Mouse (Mus musculus): Measurements from ENCODE around the gene Unc5b. TPM values are rescaled to one million over a fixed set of nuclear protein-coding genes. Genes with fewer than 3 reads are reported as not detected.
"Not testable (repeated sequence)": the region's sequence is repeated elsewhere in the genome, so short reads cannot be mapped to it uniquely, and the experiment has no call there.

Unc5b gene
- polyA plus RNA-seq, 1 experiment from 2014 or later: 1.3 TPM

GRCm38 (mm10) chr10:60742942-60743341 is 88.4 kb downstream of the Unc5b start:
- Histone ChIP-seq H3K27me3 (replicated peaks) (no peaks in the 10 kb centered on the region), H3K4me1 (no peaks in the 10 kb centered on the region), H3K4me3 (no peak overlapping the region), H3K27ac (no peak overlapping the region), H3K9ac (no peak overlapping the region), H3K36me3 (0 out of 2 replicates have a peak, but pooled peaks cover 3% of the 10 kb centered on the region), H3K4me2 (no peak overlapping the region), H3K9me3 (replicated peaks) (no peaks in the 10 kb centered on the region)
- no peak for ATAC-seq
- WGBS (ENCODE audit: insufficient replicate concordance): 73% methylated on average over 6 of the region's 6 CpGs

GRCm38 (mm10) chr10:60742296-60742695 is 89.1 kb downstream of the Unc5b start:
- 54% methylated on average over 1 of the region's 1 CpGs for WGBS (ENCODE audit: insufficient replicate concordance)
- not testable (repeated sequence) for H3K36me3 ChIP-seq; H3K9me3 ChIP-seq (replicated peaks); H3K9ac ChIP-seq; H3K4me1 ChIP-seq; H3K4me2 ChIP-seq; H3K27me3 ChIP-seq (replicated peaks); H3K4me3 ChIP-seq; H3K27ac ChIP-seq; ATAC-seq

- Histone ChIP-seq H3K4me1 (no peaks in the 10 kb centered on the region), H3K9ac (no peak overlapping the region), H3K4me3 (no peak overlapping the region), H3K36me3 (0 out of 2 replicates have a peak, but pooled peaks cover 3% of the 10 kb centered on the region), H3K27me3 (replicated peaks) (no peaks in the 10 kb centered on the region), H3K9me3 (replicated peaks) (no peaks in the 10 kb centered on the region), H3K27ac (no peak overlapping the region), H3K4me2 (no peak overlapping the region)
- WGBS (ENCODE audit: insufficient replicate concordance): 58% methylated on average over 7 of the region's 7 CpGs
- ATAC-seq: no peak
Observed at GRCm38 (mm10) chr10:60741435-60741834, 89.9 kb downstream of the Unc5b start.

- Histone ChIP-seq H3K36me3 (0 out of 2 replicates have a peak, but pooled peaks cover 3% of the 10 kb centered on the region), H3K4me3 (no peak overlapping the region), H3K9me3 (replicated peaks) (no peaks in the 10 kb centered on the region), H3K9ac (no peak overlapping the region), H3K4me2 (no peak overlapping the region), H3K27me3 (replicated peaks) (no peaks in the 10 kb centered on the region), H3K4me1 (no peaks in the 10 kb centered on the region), H3K27ac (no peak overlapping the region)
- WGBS (ENCODE audit: insufficient replicate concordance): 48% methylated on average over 4 of the region's 4 CpGs
- no peak for ATAC-seq
Observed at GRCm38 (mm10) chr10:60739619-60740363, 91.6 kb downstream of the Unc5b start.

GRCm38 (mm10) chr10:60737886-60738640 is 93.3 kb downstream of the Unc5b start:
- 48% methylated on average over 8 of the region's 9 CpGs for WGBS (ENCODE audit: insufficient replicate concordance)
- H3K27ac ChIP-seq: no peak overlapping the region
- H3K4me1 ChIP-seq: no peaks in the 10 kb centered on the region
- H3K9ac ChIP-seq: no peak overlapping the region
- no peaks in the 10 kb centered on the region for H3K9me3 ChIP-seq (replicated peaks)
- H3K4me2 ChIP-seq: no peak overlapping the region
- H3K27me3 ChIP-seq (replicated peaks): no peaks in the 10 kb centered on the region
- no peak for ATAC-seq
- H3K36me3 ChIP-seq: 0 out of 2 replicates have a peak, but pooled peaks cover 3% of the 10 kb centered on the region
- no peak overlapping the region for H3K4me3 ChIP-seq

- no peaks in the 10 kb centered on the region for H3K4me1 ChIP-seq
- ATAC-seq: no peak
- H3K36me3 ChIP-seq: 0 out of 2 replicates have a peak, but pooled peaks cover 3% of the 10 kb centered on the region
- no peaks in the 10 kb centered on the region for H3K9me3 ChIP-seq (replicated peaks)
- H3K4me2 ChIP-seq: no peak overlapping the region
- no peak overlapping the region for H3K4me3 ChIP-seq
- no peaks in the 10 kb centered on the region for H3K27me3 ChIP-seq (replicated peaks)
- WGBS (ENCODE audit: insufficient replicate concordance): 71% methylated on average over 11 of the region's 11 CpGs
- H3K9ac ChIP-seq: no peak overlapping the region
- no peak overlapping the region for H3K27ac ChIP-seq
Observed at GRCm38 (mm10) chr10:60737169-60737728, 94.1 kb downstream of the Unc5b start.

- 90% methylated on average over 1 of the region's 1 CpGs for WGBS (ENCODE audit: insufficient replicate concordance)
- no peaks in the 10 kb centered on the region for H3K27me3 ChIP-seq (replicated peaks)
- no peak overlapping the region for H3K9ac ChIP-seq
- H3K4me3 ChIP-seq: no peak overlapping the region
- H3K4me1 ChIP-seq: no peaks in the 10 kb centered on the region
- H3K36me3 ChIP-seq: no peaks in the 10 kb centered on the region
- no peaks in the 10 kb centered on the region for H3K9me3 ChIP-seq (replicated peaks)
- no peak overlapping the region for H3K27ac ChIP-seq
- no peak for ATAC-seq
- H3K4me2 ChIP-seq: no peak overlapping the region
Observed at GRCm38 (mm10) chr10:60735737-60736136, 95.6 kb downstream of the Unc5b start.

- no peak for ATAC-seq
- no peaks in the 10 kb centered on the region for H3K9me3 ChIP-seq (replicated peaks)
- no peak overlapping the region for H3K9ac ChIP-seq
- H3K36me3 ChIP-seq: no peaks in the 10 kb centered on the region
- WGBS (ENCODE audit: insufficient replicate concordance): 63% methylated on average over 8 of the region's 8 CpGs
- H3K27me3 ChIP-seq (replicated peaks): no peaks in the 10 kb centered on the region
- H3K27ac ChIP-seq: no peak overlapping the region
- H3K4me2 ChIP-seq: no peak overlapping the region
- no peak overlapping the region for H3K4me3 ChIP-seq
- H3K4me1 ChIP-seq: peaks cover 10% of the 10 kb centered on the region; the same call in 1 of the 2 replicates
Observed at GRCm38 (mm10) chr10:60733471-60733870, 97.9 kb downstream of the Unc5b start.

GRCm38 (mm10) chr10:60732397-60732861 is 99.0 kb downstream of the Unc5b start:
- WGBS (ENCODE audit: insufficient replicate concordance): 46% methylated on average over 2 of the region's 2 CpGs
- no peak for ATAC-seq

GRCm38 (mm10) chr10:60731742-60732141 is 99.6 kb downstream of the Unc5b start:
- no peak overlapping the region for H3K4me3 ChIP-seq
- H3K27me3 ChIP-seq (replicated peaks): no peaks in the 10 kb centered on the region
- no peaks in the 10 kb centered on the region for H3K36me3 ChIP-seq
- peaks cover 16% of the 10 kb centered on the region; the same call in 1 of the 2 replicates for H3K4me1 ChIP-seq
- H3K27ac ChIP-seq: no peak overlapping the region
- H3K9me3 ChIP-seq (replicated peaks): no peaks in the 10 kb centered on the region
- WGBS (ENCODE audit: insufficient replicate concordance): 38% methylated on average over 5 of the region's 5 CpGs
- no peak overlapping the region for H3K4me2 ChIP-seq
- no peak for ATAC-seq
- H3K9ac ChIP-seq: no peak overlapping the region

More at GRCm38 (mm10) chr10:60732397-60732861, 99.0 kb downstream of the Unc5b start:
- H3K27ac ChIP-seq: no peak overlapping the region
- H3K27me3 ChIP-seq (replicated peaks): no peaks in the 10 kb centered on the region
- no peak overlapping the region for H3K4me2 ChIP-seq
- H3K36me3 ChIP-seq: no peaks in the 10 kb centered on the region
- no peak overlapping the region for H3K4me3 ChIP-seq
- H3K9me3 ChIP-seq (replicated peaks): no peaks in the 10 kb centered on the region
- peaks cover 10% of the 10 kb centered on the region; the same call in 1 of the 2 replicates for H3K4me1 ChIP-seq
- H3K9ac ChIP-seq: no peak overlapping the region

- no peaks in the 10 kb centered on the region for H3K27me3 ChIP-seq (replicated peaks)
- H3K4me1 ChIP-seq: peaks cover 16% of the 10 kb centered on the region; the same call in 1 of the 2 replicates
- no peak overlapping the region for H3K9ac ChIP-seq
- H3K36me3 ChIP-seq: no peaks in the 10 kb centered on the region
- 53% methylated on average over 4 of the region's 5 CpGs for WGBS (ENCODE audit: insufficient replicate concordance)
- H3K4me3 ChIP-seq: no peak overlapping the region
- ATAC-seq: no peak
- H3K27ac ChIP-seq: no peak overlapping the region
- H3K9me3 ChIP-seq (replicated peaks): no peaks in the 10 kb centered on the region
- H3K4me2 ChIP-seq: no peak overlapping the region
Observed at GRCm38 (mm10) chr10:60727301-60727700, 104.1 kb downstream of the Unc5b start.

- H3K9ac ChIP-seq: no peak overlapping the region
- H3K4me2 ChIP-seq: no peak overlapping the region
- H3K27me3 ChIP-seq (replicated peaks): no peaks in the 10 kb centered on the region
- ATAC-seq: no peak
- no peak overlapping the region for H3K27ac ChIP-seq
- H3K4me1 ChIP-seq: peaks cover 16% of the 10 kb centered on the region; the same call in 1 of the 2 replicates
- no peaks in the 10 kb centered on the region for H3K9me3 ChIP-seq (replicated peaks)
- H3K36me3 ChIP-seq: no peaks in the 10 kb centered on the region
- H3K4me3 ChIP-seq: no peak overlapping the region
- 46% methylated on average over 3 of the region's 3 CpGs for WGBS (ENCODE audit: insufficient replicate concordance)
Observed at GRCm38 (mm10) chr10:60726896-60727295, 104.5 kb downstream of the Unc5b start.

Data from liver, embryonic 12.5 days (tissue).